Mouse (Mus musculus) fat pad, adult 2 months (tissue): ENCODE data around the gene Camk2b.

Experiments used
- DNase-seq: peaks from one replicate; pipeline ENCODE4 v3.0.0-alpha.2; 2011; ENCODE audit warnings: low read depth, low spot score; ENCODE audit errors: extremely low read depth

Gene Camk2b

DNA sequence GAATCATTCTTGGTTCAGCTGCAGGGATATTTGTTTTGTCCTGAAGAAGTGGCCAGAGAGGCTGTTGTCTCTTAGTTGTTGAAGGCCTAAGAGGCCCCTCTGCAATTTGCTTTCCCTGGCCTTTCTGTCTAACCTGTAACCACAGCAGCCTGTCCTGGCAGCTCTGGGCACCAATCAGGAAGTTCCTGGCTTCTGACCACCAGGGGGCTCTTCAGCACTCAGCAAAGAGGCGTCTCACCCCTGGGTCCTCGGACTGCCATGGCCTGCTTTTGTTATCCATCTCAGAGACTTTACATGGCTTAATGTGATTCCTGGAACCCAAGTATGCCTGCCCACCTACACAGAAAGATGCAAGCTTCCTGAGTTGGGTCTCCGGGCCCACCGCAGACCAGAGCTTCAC lies 75.3 kb downstream of the Camk2b start:
- DNase-seq, result no peak

DNA sequence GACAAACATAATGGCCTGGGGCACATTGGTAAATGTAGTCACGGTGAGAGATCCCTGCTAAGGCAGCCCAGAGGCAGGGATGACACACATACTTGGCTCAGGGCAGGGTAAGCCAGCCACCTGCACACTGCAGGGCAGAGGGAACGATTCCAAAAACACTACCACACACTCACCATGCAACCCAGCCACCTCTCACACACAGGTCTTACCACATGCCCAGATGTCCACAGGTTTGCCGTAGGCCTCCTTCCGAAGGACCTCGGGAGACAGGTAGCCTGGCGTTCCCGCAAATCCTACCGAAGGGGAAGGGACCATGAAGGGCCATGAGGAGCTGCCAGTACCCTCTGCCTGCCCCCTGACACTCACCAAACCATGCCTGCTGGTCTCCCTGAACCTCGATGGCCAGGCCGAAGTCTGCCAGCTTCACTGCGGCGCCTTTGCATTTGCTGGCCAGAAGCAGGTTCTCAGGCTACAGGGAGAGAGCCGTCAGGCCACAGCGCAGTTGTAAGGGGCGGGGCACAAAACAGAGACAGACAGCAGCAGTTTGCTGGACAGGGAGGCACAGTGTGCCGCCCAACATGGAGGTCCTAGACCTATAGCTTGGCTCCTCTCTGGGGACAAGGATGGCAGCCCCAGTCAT lies 76.1 kb downstream of the Camk2b start:
- DNase-seq, result no peak

DNA sequence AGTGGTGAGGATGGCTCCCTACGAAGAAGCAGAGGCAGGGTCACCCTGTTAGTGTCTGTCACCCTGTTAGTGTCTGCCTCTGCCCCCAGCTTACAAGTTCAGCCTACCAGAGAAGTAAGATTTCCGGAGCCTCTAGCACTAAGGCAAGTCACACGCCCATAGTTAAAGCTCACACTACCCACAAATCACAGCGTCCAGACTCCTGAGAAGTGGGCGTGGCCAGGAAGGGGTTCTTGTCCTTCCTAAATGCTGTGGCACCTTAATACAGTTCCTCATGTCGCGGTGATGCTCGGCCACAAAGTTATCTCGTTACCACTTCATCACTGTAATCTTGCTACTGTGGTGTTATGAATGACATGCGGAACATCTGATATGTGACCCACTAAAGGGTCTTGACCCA lies 78.0 kb downstream of the Camk2b start:
- no peak for DNase-seq

DNA sequence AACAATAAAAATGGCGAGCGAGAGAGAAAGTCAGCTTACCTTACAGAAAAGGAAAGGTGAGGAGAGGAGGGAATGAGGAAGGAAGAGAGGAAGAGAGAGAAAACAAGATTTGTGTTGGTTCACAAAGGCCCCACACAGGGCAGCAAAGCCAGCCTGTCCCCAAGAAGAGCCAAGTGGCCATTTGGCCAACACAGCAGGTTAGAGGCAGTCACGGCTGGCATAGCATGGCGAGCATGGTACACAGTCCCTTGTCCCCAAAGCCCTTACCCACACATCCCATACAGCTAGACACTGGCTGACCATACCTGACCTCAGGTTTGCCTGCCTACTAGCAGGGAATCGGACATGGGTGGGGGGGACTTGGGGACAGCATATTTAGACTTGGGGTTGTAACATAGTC lies 82.5 kb downstream of the Camk2b start:
- no peak for DNase-seq

DNA sequence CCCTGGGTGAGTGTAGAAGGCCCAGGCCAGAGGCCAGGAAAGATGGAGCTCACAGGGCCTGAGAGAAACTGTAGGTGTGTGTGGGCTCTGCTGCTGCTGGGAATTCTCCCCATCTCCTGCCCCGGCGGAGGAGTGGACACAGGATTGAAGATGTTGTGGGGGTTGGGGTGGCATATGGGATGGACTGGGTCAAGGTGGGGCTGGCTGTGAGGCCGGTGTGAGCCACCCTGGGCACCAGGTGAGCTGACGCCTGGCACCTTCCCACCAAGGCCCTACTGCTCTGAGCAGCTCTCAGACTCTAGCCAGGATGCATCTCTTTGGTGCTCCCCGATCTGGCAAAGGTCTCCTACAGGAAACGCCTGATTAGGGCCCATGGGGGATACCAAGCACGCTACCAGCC lies 84.8 kb downstream of the Camk2b start:
- no peak for DNase-seq

DNA sequence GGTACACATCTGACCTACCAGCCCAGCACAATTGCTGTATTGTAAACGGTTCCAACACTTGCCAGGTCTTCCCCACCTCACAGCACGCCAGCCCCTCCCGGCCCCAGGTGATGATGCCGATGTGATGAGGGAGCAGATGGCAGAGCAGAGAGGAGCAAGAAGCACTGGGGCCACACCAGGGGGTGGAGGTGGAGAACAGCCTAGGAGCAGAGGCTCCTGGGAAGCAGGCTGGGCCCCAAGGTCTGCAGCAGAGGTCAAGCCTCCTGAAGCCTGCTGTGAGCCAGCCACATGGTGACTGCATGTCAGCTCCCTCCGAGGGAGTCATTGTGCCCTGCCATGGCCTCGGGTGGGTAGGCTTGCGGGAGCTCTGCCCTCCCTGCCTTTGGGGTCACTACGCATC lies 85.6 kb downstream of the Camk2b start:
- no peak for DNase-seq

DNA sequence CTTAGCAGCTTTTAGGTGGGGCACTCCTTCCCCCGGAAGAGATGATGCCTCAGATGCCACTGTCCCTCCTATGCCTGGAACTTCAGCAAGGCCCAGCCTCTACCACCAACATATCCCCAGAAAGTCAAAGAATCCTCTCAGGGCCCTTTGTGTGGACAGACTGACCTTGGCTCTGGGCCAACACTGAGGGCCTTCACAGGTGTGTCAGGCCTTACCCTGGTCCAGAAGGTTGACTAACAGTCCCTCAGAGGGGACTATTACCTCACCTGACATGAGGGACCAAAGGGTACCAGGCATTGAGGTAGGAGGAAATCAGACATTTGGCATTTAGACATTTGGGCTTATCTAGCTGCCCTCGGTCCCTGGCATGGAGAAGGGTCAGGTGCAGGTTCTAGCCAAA lies 86.1 kb downstream of the Camk2b start:
- DNase-seq, result no peak

DNA sequence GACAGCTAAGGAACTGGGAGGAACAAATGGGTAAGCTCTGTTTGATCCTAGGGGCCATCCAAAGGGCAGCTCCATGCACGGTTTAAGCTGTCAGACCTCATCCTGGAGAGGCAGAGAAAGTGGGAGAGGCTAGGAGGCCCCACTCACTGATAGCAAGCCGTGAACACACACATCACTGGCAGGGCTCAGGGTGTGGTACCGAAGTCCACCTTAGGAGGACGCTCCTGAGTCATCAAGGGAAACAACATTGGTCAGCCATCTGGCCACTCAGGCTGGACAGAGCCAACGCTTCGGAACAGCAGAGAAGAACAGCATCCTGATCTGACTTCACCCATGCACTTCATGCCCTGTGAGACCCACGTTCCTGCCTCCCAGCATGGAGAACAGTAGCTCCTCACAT lies 87.1 kb downstream of the Camk2b start:
- DNase-seq, result no peak

DNA sequence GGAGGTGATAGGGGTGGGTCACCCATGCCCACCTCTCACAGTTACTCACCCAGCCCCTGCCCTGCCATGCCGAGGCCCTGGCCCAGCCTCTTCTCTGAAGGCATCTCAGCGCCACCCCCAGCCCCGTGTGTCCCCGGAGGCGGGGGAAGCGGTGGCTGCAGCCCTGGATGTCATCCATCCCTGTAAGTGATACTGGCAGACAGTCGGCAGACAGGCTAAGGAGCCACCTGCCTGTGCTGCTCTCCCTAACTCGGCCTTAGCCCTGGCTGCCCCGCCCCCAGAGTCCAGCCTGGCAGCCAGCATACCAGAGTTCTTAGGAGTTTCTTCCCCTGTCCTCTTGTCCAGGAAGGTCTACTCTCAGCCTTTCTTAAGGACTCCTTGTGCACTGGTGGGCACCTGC lies 90.1 kb downstream of the Camk2b start:
- no peak for DNase-seq

DNA sequence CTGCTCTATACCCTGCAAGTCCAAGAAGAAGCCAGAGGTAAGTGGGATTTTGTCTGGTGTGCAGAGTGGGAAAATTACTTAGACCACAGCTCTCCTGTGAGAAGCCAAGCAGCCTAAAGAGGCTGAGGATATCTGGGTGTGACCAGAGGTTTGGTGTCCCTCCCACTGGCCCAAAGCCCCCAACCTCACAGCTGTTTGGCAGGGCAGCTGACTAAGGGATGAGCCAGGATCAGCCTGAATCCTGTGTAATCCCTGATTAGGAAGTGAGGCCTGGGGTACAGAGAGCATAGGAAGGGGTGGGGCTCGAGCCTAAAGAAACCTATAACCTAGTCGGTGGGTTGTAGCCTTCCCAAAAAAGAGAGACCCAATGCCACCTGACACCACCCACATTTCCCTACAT lies 91.1 kb downstream of the Camk2b start:
- no peak for DNase-seq

DNA sequence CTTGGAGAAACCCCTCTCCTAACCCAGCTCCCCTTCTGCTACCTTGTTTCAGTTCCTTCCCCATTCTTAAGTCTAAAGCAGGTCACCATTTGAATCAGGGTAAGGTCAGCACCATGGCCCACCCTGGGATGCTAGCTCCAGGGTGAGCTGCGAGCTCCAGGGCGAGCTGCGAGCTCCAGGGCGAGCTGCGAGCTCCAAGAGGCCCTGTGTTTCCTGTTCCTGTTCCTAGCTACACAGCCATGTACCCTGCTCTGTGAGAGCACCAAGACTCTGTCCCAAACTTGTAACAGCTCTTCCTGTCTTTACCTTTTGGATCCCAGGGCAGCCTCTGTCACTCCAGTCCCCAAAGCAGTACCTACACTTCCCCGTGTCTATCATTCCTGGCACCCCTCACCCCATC lies 92.1 kb downstream of the Camk2b start:
- no peak for DNase-seq

DNA sequence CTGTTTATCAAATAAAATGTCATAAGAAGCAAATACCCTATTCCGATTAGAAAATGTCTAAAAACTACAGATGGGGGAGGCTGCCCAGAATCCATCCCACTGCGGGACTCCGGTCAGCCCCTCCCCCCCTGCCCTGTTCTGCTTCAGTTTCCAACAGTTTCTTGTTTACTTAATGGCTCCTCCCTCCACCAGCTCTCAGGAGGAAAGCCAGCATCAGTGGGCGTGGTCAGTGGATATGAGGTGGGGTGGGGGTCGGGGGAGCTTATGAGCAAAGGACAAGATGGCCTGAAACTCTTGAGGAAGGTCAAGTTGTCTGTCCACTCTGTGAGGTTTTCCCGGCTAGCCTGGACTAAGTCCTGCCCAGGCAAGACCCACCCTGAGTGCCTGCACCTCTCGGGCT lies 93.0 kb downstream of the Camk2b start:
- DNase-seq, result no peak

DNA sequence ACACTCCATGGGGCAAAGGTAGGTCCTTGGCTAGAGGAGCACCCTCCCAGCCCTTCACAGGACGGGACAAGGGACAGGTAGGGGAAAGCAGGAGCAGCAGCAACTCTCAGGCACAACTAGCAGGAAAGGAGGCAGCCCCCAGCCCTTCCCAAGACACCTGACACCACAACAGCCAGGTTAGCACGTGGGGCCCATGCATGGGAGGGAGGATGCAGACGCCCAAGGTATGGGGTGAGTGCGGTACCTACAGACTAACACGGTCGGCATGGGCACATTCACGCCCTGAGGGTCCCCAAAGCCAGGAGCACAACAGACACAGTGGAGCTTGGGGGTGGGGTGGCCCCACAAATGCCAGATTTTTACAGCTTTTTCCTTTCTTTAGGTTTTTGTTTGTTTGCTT lies 95.0 kb downstream of the Camk2b start:
- no peak for DNase-seq

DNA sequence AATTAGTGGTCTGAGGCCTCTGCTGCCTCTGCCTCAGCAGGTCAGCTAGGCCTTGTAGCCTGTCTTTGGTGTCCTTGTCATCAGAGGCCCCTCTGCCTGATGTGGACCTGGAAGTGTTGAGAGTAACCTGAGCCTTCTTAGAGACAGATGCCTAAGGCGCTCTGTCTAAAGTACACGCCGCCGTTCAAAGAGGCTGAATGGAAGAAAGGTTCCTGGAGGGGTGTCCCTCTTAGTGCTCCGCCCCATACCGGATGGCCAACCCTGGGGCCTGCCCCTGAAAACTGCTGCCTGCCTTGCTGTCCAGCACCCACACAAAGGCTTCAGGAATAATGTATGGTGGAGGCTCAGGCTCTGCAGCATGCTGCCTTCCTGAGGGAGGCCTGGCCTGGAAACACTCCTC lies 97.9 kb downstream of the Camk2b start:
- no peak for DNase-seq

DNA sequence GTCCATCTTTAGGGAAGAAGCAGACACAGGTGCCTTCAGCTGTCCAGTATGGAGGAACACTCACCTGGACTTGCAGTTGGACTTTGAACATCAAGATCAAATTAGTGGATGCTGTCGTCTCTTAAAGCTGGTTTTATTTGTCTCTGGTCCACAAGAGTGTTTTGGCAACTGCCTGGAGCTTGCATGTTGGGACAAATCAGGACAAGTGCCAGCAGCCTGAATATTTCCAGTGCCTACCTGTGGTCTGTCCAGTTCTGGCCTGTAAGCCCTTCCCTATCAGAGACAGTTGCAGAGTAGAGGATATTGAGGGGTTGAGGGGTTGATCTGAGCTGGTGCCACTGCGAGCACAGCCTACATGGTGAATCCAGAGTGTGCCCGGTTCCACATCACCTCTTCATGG lies 99.4 kb downstream of the Camk2b start:
- no peak for DNase-seq

DNA sequence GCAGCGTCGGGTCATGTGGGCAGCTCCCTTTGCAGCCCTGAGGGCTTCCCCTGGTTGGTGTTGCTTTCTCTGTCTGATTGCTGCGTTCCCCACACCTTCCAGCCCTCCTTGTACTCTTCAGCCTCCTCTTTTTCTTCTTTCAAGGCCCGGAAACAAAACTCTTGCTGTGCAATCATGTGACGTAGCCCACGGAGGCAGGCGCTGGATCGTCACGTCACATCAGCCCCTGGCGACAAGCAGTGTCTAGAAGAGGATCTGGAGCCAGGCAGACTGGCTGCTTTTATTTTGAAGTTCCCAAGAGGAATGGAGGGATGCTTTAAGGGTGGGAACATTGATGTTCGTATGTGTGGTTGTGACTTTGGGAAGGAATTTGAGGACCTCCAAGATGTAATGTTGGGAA lies 100.3 kb downstream of the Camk2b start:
- no peak for DNase-seq

DNA sequence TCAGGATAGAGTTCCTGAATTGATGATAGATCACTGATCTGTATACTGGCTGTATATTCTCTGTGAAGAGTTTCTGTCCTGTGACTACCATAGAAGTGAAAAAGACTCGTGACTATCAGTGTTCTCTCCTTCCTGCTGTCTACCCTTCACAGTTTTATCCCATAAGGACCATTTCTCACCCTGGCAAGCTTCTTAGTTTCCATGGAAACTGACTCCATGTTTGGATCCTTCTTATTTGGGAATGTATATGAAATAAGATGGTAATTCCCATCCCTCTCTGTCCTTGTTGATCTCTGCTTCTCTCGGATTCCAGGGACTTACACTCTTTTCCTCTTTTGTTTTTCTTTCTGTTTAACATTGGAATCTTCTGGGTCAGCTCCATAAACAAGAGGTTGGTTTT lies 106.1 kb downstream of the Camk2b start:
- no peak for DNase-seq

DNA sequence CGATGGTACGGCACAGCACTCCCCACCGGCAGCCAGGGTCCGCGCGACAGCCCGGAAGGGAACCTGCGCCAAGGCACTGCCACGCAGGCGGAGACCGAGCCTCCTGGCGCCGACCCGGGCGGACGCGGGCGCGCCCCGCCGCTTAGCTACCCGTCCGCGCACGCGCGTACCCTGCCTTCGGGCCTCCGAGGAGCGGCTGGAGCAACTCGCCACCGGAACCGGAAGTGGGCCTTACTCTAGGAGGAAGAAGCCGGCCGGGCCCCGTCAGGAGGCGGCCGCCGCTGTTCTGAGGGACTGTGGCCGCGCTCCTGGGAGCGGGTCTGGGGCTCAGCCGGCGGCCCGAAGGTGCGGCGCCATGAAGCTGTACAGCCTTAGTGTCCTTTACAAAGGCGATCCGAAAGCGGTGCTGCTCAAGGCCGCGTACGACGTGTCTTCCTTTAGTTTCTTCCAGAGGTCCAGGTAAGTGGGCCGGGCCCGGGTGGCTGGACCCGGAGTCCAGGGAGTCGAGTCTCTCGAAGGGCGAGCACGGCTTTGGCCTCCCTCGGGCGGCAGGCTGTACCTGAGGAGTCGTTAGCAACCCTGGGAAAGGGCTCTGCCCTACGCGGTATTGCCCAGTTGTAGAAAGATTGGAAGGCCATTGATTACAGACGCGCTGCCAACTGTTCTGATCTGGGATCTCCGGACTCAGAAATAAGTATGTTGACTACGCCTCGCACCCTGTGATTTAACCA lies 110.5 kb downstream of the Camk2b start, which contains the start of gene Ykt6:
Ykt6 (plus strand) TSS at position 148 of the 731 bp plus-strand sequence.
- DNase-seq, result peak; percentile 18

DNA sequence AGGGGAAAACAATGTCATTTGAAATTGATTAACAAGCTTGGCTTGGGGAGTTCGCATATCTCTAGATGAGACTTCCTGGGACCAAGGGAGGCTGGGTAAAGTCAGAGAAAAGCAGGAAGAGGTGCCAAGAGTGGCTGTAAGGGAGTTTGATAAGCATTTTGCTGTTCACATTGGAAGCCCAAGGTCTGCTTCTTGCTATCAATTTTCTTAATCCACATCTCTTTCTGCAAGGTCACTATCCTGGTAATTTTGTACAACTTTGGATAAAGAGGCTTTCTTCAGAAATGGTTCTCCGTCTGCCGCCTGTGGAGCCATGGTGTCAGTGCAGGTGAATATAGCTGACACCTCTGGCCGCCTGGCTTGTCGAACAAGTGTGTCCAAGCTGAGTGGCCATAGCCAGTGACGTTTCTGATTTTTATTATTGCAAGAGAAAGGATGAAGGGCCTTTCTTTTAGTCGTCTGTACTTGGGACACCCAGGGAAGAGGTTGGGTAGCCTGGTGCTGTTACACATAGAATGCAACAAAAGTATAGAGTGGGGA lies 111.1 kb downstream of the Camk2b start:
- DNase-seq, result no peak

DNA sequence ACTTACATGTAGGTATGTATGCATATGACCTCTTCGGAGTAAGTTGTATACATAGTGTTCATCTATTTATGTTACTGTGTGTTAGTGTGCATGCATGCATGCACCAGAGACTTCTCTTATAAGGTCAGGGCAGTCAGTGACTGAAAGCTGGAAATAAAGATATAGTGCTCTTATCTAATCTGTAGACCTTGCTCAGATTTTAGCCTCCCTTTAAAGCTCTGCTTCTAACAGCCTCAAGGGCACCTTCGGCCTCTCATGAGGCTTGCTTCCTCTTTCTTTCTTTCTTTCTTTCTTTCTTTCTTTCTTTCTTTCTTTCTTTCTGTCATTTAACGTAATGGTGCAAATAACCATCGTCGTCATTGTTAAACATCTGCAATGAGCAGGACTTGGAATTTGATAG lies 111.7 kb downstream of the Camk2b start:
- DNase-seq, result no peak

DNA sequence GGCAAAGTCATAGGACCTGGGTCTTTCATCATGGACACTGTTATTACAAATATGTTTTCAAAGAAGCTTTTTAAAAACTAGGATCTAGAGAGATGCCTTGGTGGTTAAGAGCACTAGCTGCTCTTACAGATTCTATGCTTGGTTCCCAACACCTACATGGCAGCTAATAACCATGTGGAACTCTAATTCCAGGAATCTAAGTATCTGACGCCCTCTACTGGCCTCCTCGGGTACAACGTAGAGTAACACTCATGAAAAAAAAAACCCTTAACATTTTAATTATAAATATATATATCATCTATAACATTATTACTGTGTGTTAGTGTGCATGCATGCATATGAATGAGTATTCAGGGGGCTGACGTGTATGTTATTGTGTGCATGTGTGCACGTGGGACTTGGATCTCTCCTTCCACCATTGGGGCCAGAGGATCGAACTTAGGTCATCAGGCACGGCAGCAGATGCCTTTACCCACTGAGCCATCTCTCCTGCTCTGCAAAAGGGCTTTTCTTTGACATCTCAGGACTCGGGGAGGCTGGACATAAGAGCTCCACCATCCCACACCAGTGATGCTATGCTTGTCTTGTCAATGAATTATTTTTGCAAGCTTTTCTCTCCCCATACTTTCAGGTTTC lies 112.9 kb downstream of the Camk2b start:
- no peak for DNase-seq

DNA sequence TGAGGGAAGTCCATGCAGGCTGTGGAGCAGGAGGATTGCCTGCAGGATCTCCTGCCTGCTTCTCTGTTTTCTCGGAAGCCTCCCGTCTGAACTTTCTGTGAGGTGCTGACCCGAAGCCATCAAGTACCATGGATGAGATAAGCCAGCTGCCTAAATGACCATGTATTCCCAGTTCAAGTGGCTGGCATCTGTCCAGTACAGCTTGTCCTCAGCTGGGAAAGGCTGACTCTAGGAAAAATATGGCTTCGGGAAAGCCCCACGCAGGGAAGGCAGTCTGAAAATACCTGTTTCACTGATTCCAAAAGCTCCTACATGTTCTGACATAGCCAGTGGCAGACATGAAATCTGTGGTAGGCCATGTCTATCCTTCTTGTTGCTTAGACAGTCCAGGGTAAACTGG lies 113.7 kb downstream of the Camk2b start:
- peak; percentile 28 for DNase-seq
